ENCODE assay signal across 15 mouse cellular contexts in the genomic region with DNA sequence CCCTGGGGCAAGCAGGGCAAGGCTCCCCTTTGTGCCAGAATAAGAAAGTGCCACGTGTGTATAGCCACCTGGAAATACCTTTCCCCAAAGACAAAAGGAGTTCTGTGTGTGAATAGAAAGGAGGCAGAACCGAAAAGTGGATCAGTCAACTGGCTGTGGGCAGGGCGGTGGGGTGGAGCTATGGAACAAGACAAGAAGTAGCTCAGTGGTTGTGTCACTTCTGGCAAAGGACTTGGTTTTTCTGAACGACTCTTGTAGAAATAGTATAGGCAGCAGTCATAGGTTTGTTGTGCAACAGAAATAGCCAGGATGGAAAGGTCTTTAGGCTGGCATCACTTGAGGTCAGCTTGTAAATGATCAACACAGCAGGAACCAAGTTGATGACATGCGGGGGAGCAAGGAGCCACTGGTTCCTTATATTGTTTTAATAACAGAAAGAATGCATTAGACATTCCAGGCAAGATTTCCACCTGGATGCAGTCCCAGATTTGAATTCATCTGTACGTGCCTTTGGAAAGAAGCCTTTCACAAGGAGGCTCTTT.
DNase-seq lines count a peak whose midpoint lies in the region; ATAC-seq and TF ChIP-seq lines count a peak whose summit lies in the region.
"Had no signal": no experiment of that assay in that cellular context is flagged by ENCODE, and none has a peak within 500 bp of the region (broad histone marks: within the 10 kb centered on the region; RNA-seq: fewer than 3 reads in every experiment).

No protein-coding gene starts in this region.

- no peak overlapping the region for H3K27ac ChIP-seq in kidney, adult 2 months (ENCODE audit: insufficient read depth, low read depth, low read length)
- peak overlapping the region; percentile 22; the same call in 1 of the 2 replicates for H3K27ac ChIP-seq in limb, embryonic 15.5 days
- H3K27ac ChIP-seq in stomach, embryonic 15.5 days = no peak overlapping the region
- no peak overlapping the region for H3K27ac ChIP-seq in forebrain, embryonic 14.5 days (ENCODE audit: low read depth, low read length)
- H3K27ac ChIP-seq: embryonic facial prominence, embryonic 13.5 days; forebrain, embryonic 15.5 days; heart, embryonic 10.5 days; hindbrain, postnatal 0 days; liver, embryonic 14.5 days had no signal

- H3K9ac ChIP-seq in limb, embryonic 15.5 days = no peak overlapping the region
- H3K9ac ChIP-seq in stomach, embryonic 15.5 days = no peak overlapping the region
- no peak overlapping the region for H3K9ac ChIP-seq in forebrain, embryonic 14.5 days (ENCODE audit: low read length)
- H3K9ac ChIP-seq: embryonic facial prominence, embryonic 13.5 days; forebrain, embryonic 15.5 days; liver, embryonic 14.5 days had no signal

- no peaks in the 10 kb centered on the region for H3K27me3 ChIP-seq in kidney, adult 2 months (replicated peaks; ENCODE audit: control insufficient read depth, insufficient read depth, low read length)
- H3K27me3 ChIP-seq in limb, embryonic 15.5 days = 0 out of 2 replicates have a peak, but pooled peaks cover 4% of the 10 kb centered on the region
- H3K27me3 ChIP-seq in stomach, embryonic 15.5 days (replicated peaks) = no peaks in the 10 kb centered on the region
- H3K27me3 ChIP-seq in forebrain, embryonic 14.5 days (replicated peaks; ENCODE audit: control insufficient read depth, insufficient read depth, low read length) = no peaks in the 10 kb centered on the region
- H3K27me3 ChIP-seq: embryonic facial prominence, embryonic 13.5 days; forebrain, embryonic 15.5 days had no signal

- H3K36me3 ChIP-seq in kidney, adult 2 months (ENCODE audit: control insufficient read depth, insufficient read depth, low read length) = no peaks in the 10 kb centered on the region
- H3K36me3 ChIP-seq in limb, embryonic 15.5 days = no peaks in the 10 kb centered on the region
- no peaks in the 10 kb centered on the region for H3K36me3 ChIP-seq in stomach, embryonic 15.5 days
- no peaks in the 10 kb centered on the region for H3K36me3 ChIP-seq in forebrain, embryonic 14.5 days (ENCODE audit: control insufficient read depth, insufficient read depth, low read length)
- H3K36me3 ChIP-seq: embryonic facial prominence, embryonic 13.5 days; forebrain, embryonic 15.5 days; heart, embryonic 10.5 days had no signal

- no peaks in the 10 kb centered on the region for H3K4me1 ChIP-seq in kidney, adult 2 months (ENCODE audit: control insufficient read depth, insufficient read depth, low read length)
- 0 out of 2 replicates have a peak, but pooled peaks cover 4% of the 10 kb centered on the region for H3K4me1 ChIP-seq in limb, embryonic 15.5 days
- no peaks in the 10 kb centered on the region for H3K4me1 ChIP-seq in stomach, embryonic 15.5 days
- H3K4me1 ChIP-seq in forebrain, embryonic 14.5 days (ENCODE audit: control insufficient read depth, insufficient read depth, low read length) = peaks cover 7% of the 10 kb centered on the region; the same call in 1 of the 2 replicates
- H3K4me1 ChIP-seq: embryonic facial prominence, embryonic 13.5 days; heart, embryonic 10.5 days had no signal

- WGBS in kidney, adult 2 months = 45% methylated on average over 6 of the region's 6 CpGs
- 49% methylated on average over 6 of the region's 6 CpGs for WGBS in limb, embryonic 15.5 days
- 62% methylated on average over 6 of the region's 6 CpGs for WGBS in stomach, embryonic 15.5 days
- 59% methylated on average over 6 of the region's 6 CpGs for WGBS in forebrain, embryonic 14.5 days

- H3K9me3 ChIP-seq in limb, embryonic 15.5 days = no peaks in the 10 kb centered on the region
- H3K9me3 ChIP-seq in stomach, embryonic 15.5 days = no peaks in the 10 kb centered on the region
- H3K9me3 ChIP-seq in forebrain, embryonic 14.5 days (replicated peaks; ENCODE audit: control insufficient read depth, low read length) = no peaks in the 10 kb centered on the region
- H3K9me3 ChIP-seq: embryonic facial prominence, embryonic 13.5 days; forebrain, embryonic 15.5 days; heart, embryonic 10.5 days had no signal

- TF ChIP-seq CTCF in kidney, adult 2 months (conservative IDR thresholded peaks at IDR 0.05; ENCODE audit: insufficient read depth, insufficient read length, low read depth, low read length) = no peak

- ATAC-seq in limb, embryonic 15.5 days (ENCODE audit: insufficient number of reproducible peaks, low FRiP score, low TSS enrichment, low read depth) = no peak
- ATAC-seq in stomach, embryonic 15.5 days (ENCODE audit: insufficient read depth, low FRiP score, low read depth) = 0 out of 2 replicates have a peak, but pooled peaks have one; percentile 31
- ATAC-seq in forebrain, embryonic 14.5 days = no peak
- ATAC-seq in activated CD4-positive, CD25-positive, alpha-beta regulatory T cell, adult 4 months = no peak
- ATAC-seq: forebrain, embryonic 15.5 days; hindbrain, postnatal 0 days had no signal

- DNase-seq in kidney, adult 2 months = peak; percentile 13
- no peak for DNase-seq in kidney, adult 8-10 months
- peak; percentile 23 for DNase-seq in R1 (ENCODE audit: low read depth, low spot score)
- no peak for DNase-seq in forebrain, embryonic 14.5 days (ENCODE audit: low spot score)
- DNase-seq: adrenal gland, postnatal 36 days; thymus, adult 18-20 months had no signal

- TF ChIP-seq POLR2A in kidney, adult 2 months (IDR thresholded peaks at IDR 0.05; ENCODE audit: low read depth, low read length) = no peak

- H3K4me3 ChIP-seq in kidney, adult 2 months (ENCODE audit: insufficient read depth, low read depth, low read length) = no peak overlapping the region
- no peak overlapping the region for H3K4me3 ChIP-seq in limb, embryonic 15.5 days
- no peak overlapping the region for H3K4me3 ChIP-seq in stomach, embryonic 15.5 days (replicated peaks)
- no peak overlapping the region for H3K4me3 ChIP-seq in forebrain, embryonic 14.5 days (ENCODE audit: low read depth, low read length)
- H3K4me3 ChIP-seq: embryonic facial prominence, embryonic 13.5 days; forebrain, embryonic 15.5 days; heart, embryonic 10.5 days; megakaryocyte, embryonic 14.5 days had no signal

- no peak overlapping the region for H3K4me2 ChIP-seq in limb, embryonic 15.5 days
- H3K4me2 ChIP-seq in stomach, embryonic 15.5 days = no peak overlapping the region
- no peak overlapping the region for H3K4me2 ChIP-seq in forebrain, embryonic 14.5 days (ENCODE audit: low read length)
- H3K4me2 ChIP-seq: embryonic facial prominence, embryonic 13.5 days; forebrain, embryonic 15.5 days had no signal

Comparison
In these comparisons a context has a peak if more than half of its experiments do, and no peak if none do; other contexts are left out.
1. DNase-seq: peak in kidney, adult 2 months (single experiment) and R1 (single experiment); none in kidney, adult 8-10 months (0 of 2) and forebrain, embryonic 14.5 days (single experiment).